Mouse (Mus musculus) spleen, postnatal 4 days (tissue): Measurements from ENCODE around the gene Fkbp10.

Experiments used
- DNase-seq, 2 experiments: peaks; one replicate each; pipeline ENCODE4 v3.0.0; 2022; ENCODE audit warnings: low spot score in 2 of 2

The Fkbp10 gene

GRCm38 (mm10) chr11:100414914-100415822 is at the start of gene Fkbp10:
Fkbp10 (plus strand) TSS chr11:100415697.
- no peak for DNase-seq

DNA sequence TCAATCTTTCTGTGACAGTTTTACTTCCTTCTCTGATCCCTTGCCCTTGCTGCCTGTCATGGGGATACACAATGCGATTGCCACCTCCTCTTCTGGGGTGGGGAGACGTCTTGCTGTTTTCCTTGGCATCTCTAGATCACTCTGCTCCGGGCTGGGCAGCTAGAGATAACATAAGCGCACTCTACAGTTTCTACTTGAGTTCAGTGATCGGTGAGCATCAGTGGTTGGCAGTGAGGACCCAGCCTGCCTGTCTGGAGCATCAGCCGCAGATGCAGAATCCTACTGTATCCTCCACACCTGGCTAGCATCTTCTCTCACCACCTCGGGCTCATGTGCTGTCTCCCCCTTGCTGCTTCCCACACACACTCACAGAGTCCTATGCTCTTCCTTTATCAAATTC is 46.4 kb upstream of the Fkbp10 start:
- DNase-seq, result no peak

DNA sequence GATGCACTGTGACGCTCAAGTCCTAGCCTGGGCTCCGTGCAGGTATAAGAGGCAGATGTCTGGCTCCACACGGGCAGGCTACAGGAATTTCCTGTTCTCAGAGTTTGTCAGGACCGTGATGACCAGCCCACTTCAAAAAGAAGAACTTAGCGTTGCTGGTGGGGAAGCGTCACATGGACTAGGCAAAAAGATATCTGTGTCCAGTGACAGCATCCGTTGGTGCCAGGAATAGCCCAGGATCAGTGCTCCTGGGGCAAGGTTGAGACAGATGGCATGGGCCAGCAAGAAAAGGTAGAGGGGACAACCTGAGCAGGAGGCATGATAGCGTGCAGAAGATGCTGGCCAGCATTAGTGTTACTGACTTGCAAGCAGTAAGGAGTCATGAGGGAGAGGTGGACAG is 45.7 kb upstream of the Fkbp10 start:
- DNase-seq, result no peak

GRCm38 (mm10) chr11:100371981-100372558 is 43.4 kb upstream of the Fkbp10 start:
- no peak for DNase-seq

GRCm38 (mm10) chr11:100375127-100375526 is 40.4 kb upstream of the Fkbp10 start:
- DNase-seq, result no peak

DNA sequence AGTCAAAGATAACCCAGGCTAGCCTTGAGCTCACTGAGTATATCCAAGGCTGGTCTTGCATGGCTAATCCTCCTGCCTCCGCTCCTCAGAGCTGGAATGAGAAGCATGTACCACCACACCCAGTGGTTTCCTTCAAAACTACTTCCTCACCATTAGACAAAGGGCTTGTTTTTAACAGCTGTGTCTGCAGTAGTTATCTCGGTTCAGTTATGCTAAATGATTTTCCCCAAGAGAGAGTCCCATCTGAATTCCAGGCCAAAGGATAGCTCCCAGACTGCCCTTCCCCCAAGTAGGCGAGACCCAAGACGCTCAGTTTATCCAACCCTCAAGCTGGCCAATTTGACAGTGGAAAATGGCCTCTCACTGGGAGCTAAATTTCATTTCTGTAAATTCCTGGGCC is 39.5 kb upstream of the Fkbp10 start:
- no peak for DNase-seq

DNA sequence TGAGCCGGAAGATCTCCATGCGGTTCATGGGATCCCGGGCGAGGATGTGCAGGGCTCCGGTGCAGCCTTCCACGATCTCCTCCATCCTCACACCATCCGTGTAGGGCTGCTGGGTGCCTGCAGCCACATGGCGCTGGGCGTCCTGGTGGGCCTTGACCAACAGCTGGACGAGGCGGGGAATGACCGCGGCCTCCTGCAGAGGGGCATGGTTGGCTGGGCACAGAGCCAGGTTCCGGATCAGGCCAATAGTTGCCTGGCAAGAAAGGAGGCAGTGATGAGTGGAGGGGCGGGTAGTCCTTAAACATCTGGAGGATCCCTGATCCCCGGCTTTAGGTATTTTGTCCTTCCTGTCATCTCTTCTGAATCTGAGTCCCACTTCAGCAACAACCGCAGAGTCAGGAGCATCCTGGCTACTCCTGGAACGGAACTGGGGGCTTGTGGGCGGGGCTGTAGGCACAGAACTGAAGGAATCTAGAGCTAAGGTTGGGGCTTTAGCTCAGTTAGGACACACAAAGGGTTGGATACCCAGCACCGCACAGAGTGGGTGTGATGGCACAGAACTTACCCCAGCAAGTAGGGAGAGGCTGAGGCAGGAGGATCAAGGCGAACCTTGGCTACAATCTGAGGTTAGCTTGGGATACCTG is 38.6 kb upstream of the Fkbp10 start:
- peak in 1 of 2 experiments; percentile 12 for DNase-seq

DNA sequence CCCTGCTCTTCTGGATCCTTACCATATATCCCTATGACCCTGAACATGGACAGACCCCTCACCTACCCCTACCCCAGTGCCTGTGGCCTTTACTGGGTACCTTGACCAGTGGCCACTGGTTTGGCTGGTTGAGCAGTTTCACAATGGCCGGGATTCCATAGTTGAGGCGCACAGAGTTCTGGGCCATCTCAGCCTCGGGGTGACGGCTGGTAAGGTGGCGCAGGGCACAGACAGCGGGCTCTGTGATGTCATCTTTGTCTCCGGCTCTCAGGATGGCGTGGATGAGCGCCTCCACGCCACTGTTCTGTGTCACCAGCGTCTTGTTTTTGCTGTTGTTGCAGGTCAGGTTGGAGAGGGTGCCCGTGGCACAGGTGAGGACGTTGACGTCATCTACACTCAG is 37.5 kb upstream of the Fkbp10 start:
- no peak for DNase-seq

GRCm38 (mm10) chr11:100378446-100378845 is 37.1 kb upstream of the Fkbp10 start:
- DNase-seq, result no peak

GRCm38 (mm10) chr11:100379311-100379710 is 36.2 kb upstream of the Fkbp10 start:
- DNase-seq, result no peak

- peak in 1 of 2 experiments; percentile 12 for DNase-seq
These were observed 32.8 kb upstream of the Fkbp10 start for GRCm38 (mm10) chr11:100382682-100383081.

DNA sequence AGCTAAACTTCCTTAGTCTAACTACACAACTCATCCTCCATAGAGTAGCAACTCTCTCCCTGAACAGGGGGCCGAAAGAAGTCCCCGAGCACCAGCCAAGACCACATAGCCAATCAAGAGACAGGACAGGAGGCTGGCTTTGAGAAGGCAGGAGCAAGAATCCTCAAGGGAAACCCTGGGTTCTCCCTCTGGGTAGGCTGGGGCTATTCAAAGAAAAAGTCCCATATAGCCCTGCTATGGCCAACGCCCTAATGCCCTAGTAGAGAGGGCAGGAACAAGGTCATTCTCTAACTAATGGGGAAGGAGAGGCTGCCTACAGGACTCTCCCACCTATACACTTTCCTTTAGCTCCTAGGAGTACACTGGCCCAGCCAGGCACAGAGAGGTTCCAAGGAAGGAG is 30.5 kb upstream of the Fkbp10 start:
- no peak for DNase-seq

DNA sequence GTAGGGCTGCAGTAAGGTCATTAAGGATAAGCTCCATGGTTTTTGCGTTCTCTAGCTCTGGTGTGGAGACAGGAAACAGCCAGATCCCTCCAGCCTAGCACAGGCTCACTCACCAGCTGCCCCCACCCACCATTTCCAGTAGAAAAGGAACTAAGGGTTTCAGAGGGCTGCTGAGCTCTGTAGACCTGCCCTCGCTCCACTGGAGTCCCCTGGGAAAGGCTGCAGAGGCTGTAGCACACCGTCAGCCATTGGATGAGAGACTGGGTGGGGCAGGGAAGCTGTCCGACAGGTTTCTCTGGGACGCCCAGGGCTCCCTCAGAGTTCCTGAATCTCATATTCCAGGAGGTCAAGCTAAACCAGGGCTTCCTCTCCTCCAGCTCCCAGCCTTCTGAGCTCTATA is 28.9 kb upstream of the Fkbp10 start:
- no peak for DNase-seq

- DNase-seq, result no peak
These were observed 28.4 kb upstream of the Fkbp10 start for GRCm38 (mm10) chr11:100387111-100387510.

DNA sequence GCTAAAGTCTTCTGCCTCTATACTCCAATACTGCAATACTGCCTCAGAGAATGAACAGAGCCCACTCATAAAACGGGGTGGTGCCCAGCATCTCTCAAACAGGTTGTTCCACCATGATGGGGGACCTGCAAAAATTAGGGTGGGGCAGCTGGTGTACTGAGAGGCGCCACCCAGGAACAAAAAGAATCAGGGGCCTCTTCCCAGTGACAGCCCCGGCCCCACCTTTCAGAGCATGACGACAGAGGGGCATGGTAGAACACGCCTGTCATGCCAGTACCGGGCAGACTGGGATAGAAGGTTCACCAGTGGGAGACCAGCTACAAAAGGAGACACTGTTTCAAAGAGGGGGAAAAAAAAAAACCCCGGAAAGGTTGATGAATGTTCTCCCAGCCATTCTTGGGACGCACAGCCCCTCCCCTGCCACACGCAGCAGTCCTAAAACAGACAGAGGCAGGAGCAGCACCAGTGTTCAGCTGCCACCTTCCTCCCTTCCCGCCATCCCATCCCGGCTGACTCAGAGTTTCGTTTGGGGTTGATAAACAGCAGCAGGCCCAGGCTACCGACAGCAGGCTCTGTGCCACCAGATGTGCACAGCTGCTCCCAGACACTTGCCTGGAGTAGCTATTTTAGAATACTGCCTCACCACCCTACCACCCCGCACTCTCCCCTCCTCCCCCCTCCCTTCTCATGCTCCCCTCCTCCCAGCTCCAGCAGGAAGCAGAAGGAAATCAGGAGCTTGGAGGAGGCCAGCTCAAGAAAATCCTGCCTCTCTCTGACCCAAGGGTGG is 27.7 kb upstream of the Fkbp10 start:
- DNase-seq, result no peak

DNA sequence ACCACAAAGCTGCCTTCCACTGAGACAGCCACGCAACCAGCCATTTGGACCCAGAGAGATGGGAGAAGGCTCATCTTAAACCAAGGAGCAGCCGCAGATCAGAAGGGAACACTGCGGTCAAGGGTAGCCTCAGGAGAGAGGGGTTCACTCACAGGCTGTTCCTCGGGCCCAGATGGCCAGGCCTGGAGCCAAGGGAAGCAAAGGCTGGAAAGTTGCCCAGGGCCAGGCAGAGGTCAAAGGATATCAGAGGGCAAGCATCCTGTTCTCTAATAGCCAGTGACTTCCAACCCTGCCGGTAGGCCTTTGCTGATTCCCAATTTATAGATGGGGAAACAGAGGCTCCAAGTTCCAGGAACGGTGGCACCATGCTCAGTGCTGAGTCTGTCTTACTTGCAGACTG is 26.9 kb upstream of the Fkbp10 start:
- DNase-seq, result no peak

DNA sequence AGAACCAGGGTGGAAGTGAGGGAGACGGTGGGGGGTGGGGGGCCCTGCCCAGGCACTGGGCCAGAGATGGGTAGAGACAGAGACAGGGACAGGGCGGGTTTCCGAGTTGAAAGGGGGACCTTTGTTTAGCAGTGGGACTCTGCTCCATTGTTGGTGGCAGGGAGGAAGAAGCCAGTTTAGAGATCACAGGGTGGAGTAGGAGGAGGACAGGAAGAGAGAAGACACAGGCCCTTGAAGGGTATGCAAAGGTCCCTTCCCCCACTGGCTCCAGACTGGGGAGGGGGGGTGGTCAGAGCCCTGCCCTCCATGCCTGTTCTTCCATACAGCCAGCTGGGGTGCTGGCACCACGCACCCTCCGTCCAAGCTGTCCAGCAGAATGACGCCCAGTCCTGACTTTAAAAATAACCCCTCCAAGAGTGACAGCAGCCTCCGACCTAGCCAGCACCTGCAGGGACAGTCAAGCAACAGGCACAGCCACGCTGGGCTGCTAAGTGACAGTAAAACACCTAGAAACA is 25.5 kb upstream of the Fkbp10 start:
- DNase-seq, result no peak

DNA sequence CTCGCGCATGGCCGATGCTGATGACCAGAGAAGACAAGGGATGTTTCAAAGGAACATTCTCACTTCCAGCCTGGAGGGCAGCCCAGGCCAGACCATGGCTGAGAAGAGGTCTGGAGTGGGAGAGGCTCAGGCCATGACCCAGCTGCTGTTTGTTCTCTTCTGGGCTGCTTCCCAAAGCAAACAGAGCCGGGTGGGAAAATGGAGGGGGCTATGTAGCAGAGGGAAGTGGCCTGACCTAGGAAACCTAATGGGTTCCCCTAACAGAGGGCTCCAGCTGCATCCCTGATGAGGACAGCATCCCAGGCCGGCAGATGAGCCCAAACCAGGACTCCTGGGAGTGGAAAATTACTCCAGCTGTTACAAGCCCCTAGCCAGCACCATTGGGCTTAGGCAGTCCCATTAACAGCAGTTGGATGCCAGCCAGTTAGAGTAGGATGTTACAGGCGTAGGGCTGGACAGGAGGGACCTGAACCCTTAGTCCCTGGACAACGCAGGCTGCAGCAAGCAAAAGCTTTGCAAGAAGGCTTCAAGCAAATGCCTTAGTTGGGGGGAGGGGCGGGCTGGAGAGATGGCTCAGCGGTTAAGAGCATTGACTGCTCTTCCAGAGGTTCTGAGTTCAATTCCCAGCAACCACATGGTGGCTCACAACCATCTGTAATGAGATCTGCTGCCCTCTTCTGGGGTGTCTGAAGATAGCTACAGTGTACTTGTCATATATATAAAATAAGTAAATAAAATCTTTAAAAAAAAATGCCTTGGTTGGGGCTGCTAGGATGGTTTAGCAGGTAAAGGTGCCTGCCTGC is 24.2 kb upstream of the Fkbp10 start:
- DNase-seq, result no peak

DNA sequence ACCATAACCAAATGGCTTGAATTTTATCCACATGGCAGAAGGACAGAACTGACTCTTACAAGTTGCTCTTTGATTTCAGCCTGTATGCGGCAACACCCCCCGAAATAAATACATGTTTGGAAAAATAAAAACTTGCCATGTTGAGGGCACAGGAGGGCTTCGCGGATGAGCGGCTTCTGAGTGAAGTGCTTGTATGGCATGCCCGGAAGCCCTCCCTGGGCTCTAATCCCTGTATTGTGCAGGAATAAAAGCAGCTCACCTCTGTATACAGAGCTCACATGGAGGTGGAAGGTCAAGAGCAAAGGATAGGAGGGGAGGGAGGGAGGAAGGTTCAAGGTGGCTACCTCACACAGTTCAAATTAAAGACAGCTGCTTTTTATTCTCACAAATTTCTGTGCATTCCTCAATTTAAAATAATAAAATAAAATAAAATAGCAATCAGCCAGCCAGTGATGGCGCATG is 23.6 kb upstream of the Fkbp10 start:
- DNase-seq, result no peak

DNA sequence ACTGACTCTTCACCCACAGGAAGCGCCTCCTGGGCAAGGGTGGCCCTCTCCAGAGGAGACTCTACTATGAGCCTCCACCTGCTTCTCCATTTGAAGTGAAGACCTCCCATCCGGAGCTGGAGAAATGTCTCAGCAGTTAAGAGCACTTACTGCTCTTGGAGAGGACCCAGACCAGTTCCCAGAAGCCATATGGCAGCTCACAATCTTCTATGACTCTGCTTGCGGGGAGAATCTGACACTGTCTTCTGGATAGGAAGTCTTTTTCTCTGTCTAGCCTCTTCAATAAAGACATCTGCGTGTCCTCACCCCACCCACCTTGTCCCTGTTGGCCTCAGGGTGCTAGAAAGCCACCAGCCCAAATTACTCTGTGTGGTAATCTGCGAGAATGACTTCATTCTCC is 22.5 kb upstream of the Fkbp10 start:
- DNase-seq, result no peak

DNA sequence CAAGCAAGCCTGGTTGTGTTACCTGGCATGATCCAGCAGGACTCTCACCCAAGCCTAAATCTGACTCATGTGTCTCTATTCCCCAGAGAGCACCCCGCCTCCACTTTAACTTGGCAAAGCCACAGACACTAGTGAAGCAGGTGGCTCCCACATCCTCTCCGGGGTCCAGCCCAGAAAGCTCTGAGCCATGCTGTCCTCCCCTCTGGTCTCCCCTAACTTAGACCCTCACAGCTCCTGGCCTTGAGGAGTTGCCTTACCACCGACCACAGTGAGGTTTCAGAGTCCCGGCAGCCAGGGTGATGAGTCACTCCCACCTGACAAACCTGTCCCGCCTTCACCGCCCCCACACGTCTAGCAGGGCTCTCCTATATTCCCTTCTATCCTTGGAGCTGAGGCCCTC is 21.8 kb upstream of the Fkbp10 start:
- DNase-seq, result no peak
